Mouse (Mus musculus): ENCODE results near the gene Fancf.

Fancf gene

GRCm38 (mm10) chr7:51831917-51832316 lies 30.1 kb downstream of the Fancf start:
- DNase-seq = no peak

- no peak for DNase-seq
Measured at GRCm38 (mm10) chr7:51823562-51824338, 38.3 kb downstream of the Fancf start.

- DNase-seq = no peak
Measured at GRCm38 (mm10) chr7:51821467-51821866, 40.6 kb downstream of the Fancf start.

GRCm38 (mm10) chr7:51819891-51820290 lies 42.2 kb downstream of the Fancf start:
- no peak for DNase-seq

- no peak for DNase-seq
Measured at GRCm38 (mm10) chr7:51818251-51818974, 43.7 kb downstream of the Fancf start.

GRCm38 (mm10) chr7:51816283-51816839 lies 45.7 kb downstream of the Fancf start:
- DNase-seq = no peak

- DNase-seq = no peak
Measured at GRCm38 (mm10) chr7:51815473-51816282, 46.4 kb downstream of the Fancf start.

Measured in B cell, adult 2 months (primary cell).